Mouse (Mus musculus): ENCODE data around the gene Nanog. TPM values are rescaled to one million over a fixed set of nuclear protein-coding genes. Genes with fewer than 3 reads are reported as not detected.
"Not testable (repeated sequence)": the region's sequence is repeated elsewhere in the genome, so short reads cannot be mapped to it uniquely, and the experiment has no call there.

The Nanog gene
- total RNA-seq, 2 experiments from 2014 or later, result not detected

DNA sequence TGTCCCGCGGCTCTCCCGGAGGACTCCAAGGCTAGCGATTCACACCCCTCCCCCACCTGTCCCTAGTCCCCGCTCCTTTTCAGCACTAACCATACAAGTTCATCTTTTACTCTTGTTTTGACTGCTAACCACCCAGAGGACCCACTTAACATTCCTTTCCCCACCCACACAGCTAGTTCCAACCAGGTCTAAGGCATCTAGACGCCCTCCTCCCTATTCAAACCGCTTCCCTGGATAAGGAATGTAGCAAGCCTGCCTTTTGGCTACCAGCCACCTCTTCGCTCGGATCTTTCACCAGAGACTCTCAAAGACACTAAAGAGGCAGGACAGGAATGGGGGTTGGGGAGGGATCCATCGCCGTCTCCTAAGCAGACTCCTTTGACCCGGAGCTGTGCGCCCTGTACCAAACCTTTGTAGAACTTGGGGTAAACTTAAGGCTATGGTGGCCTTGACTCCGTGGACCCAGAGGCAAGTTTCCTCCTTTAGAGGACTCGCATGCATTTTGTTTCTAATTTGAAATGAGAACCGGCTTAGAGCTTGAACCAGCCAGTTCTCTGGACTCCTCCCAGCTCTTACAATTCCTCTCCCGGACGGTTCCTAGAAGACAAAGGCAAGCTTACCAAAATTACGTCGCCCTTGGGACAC lies 4.7 kb upstream of the Nanog start:
- ATAC-seq (ENCODE audit: poor library complexity, severe bottlenecking), result no peak

- ATAC-seq (ENCODE audit: poor library complexity, severe bottlenecking), result no peak
These were observed 4.0 kb upstream of the Nanog start for GRCm38 (mm10) chr6:122703251-122703650.

DNA sequence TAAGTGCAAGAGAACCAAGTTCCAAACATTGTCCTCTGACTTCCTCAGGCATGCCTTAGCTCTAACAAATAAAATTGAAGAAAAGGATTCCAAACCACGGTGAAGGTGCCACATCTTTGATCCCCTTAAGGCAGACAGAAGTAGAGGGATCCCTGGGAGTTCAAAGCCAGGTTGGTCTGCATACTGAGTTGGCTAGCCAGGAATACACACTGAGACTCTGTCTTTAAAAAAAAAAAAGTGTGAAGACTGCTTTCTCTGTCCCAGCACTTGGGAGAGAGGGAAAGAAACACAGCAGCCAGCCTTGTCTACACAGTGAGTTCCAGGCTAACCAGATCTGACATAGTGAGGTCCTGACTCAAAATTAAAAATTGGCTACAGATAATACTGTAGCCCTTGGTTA lies 3.6 kb upstream of the Nanog start:
- no peak for ATAC-seq (ENCODE audit: poor library complexity, severe bottlenecking)

- no peak for ATAC-seq (ENCODE audit: poor library complexity, severe bottlenecking)
These were observed 900 bp upstream of the Nanog start for GRCm38 (mm10) chr6:122706337-122706840.

- peak; percentile 30; the same call in 1 of the 2 replicates for ATAC-seq (ENCODE audit: poor library complexity, severe bottlenecking)
These were observed 1.5 kb downstream of the Nanog start for GRCm38 (mm10) chr6:122708826-122709225.

- ATAC-seq (ENCODE audit: poor library complexity, severe bottlenecking), result no peak
These were observed 4.2 kb downstream of the Nanog start for GRCm38 (mm10) chr6:122711455-122711854.

GRCm38 (mm10) chr6:122713116-122713515 lies 5.8 kb downstream of the Nanog start:
- not testable (repeated sequence) for ATAC-seq (ENCODE audit: poor library complexity, severe bottlenecking)

GRCm38 (mm10) chr6:122714707-122715365 lies 7.5 kb downstream of the Nanog start:
- no peak for ATAC-seq (ENCODE audit: poor library complexity, severe bottlenecking)

DNA sequence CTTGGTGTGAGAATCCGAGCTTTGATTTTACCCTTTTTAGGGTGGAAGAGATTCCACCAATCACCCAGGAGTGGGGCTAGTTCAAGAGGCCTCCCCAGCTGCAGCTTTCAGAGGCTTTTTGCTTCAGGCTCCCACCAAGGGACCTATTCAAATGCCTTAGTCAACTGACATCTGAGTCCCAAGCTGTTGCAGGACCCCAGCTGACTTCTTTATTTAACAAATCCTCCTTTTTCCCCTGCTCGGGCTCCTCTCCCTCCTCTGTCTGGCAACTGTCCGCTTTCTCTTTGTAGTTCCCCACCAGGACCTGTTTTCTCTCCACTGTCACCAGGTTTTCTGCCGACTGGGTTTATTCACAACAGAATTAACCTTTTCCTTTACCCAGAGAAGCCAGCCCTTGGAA lies 8.6 kb downstream of the Nanog start:
- ATAC-seq (ENCODE audit: poor library complexity, severe bottlenecking), result no peak

- ATAC-seq (ENCODE audit: poor library complexity, severe bottlenecking), result not testable (repeated sequence)
These were observed 10.9 kb downstream of the Nanog start for GRCm38 (mm10) chr6:122718224-122718623.

DNA sequence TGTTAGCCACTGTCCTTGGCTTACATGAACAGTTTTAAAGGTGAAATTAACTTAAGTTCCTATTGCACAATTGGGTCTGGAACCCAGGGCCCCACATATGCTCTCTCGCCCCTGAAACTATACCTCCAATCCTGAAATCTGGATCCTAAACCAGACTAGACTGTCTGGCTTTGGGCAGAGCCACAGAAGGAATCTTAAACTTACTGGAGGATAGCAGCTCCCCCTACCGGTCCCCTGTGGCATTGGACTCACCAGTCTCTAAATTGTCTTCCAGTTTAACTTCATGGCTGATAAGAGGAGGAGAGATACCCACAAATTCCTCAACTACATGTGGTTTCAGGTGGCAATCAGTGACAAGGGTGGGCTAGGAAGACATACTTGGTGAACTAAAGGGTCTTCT lies 12.7 kb downstream of the Nanog start:
- ATAC-seq (ENCODE audit: poor library complexity, severe bottlenecking), result peak; percentile 98

DNA sequence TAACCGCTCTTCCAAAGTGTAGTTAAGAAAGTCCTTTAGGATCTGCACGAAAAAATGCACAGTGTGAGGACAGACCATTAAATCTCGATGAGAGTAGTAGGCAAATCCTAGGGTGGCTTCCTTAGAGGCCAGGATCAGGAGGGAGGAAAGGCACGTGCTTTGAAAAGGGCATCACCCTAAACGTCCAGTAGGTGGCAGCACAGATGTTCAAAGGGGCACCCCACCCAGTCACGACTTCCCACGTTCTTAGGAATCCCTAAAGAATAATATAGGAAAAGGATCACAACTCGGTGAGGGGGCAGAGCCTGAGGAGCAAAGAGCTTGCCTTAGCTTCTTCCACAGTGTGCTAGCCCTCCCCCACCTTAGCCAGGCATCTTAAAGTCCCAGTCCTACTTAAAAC lies 32.7 kb downstream of the Nanog start:
- ATAC-seq (ENCODE audit: poor library complexity, severe bottlenecking), result peak; percentile 22; the same call in 1 of the 2 replicates

DNA sequence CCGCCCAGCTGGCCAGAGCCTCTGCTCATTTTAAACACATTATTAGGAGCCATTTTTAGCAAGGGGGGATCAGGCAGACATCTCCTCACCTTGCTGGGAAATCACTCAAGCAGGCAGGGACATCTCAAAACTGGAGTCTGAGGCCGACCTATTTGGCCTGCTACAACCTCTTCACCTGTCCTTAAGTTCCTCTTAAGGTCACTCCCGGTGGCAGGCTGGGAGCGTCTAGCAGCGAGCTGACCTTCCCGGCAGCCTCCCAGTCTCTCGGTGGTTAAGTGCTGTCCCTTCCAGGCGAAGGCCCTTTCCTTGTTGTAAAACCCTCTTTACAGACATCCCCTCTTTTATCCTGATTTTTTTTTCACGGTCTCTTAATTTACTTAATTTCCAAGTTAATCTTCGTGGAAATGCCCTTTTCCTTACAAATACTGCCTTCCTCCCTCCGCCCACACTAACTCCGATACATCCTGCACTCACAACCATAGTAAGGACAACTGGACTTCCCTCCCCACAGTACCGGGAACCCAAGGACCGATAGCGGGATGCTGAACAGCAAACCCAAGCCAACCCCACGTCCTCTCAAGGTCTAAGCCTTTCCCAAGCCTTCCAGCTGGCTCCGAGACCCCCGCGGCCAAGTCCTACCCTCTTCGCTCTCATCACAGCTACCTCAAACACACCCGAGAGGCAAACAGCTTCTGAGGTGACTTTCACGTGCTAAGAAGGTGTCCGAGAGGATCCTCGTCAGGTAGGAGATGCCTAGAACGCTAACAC lies 34.4 kb downstream of the Nanog start:
- peak; percentile 8 for ATAC-seq (ENCODE audit: poor library complexity, severe bottlenecking)

GRCm38 (mm10) chr6:122742228-122742899 lies 35.1 kb downstream of the Nanog start:
- ATAC-seq (ENCODE audit: poor library complexity, severe bottlenecking), result peak; percentile 87

GRCm38 (mm10) chr6:122743353-122743752 lies 36.1 kb downstream of the Nanog start:
- peak; percentile 19; the same call in 1 of the 2 replicates for ATAC-seq (ENCODE audit: poor library complexity, severe bottlenecking)

DNA sequence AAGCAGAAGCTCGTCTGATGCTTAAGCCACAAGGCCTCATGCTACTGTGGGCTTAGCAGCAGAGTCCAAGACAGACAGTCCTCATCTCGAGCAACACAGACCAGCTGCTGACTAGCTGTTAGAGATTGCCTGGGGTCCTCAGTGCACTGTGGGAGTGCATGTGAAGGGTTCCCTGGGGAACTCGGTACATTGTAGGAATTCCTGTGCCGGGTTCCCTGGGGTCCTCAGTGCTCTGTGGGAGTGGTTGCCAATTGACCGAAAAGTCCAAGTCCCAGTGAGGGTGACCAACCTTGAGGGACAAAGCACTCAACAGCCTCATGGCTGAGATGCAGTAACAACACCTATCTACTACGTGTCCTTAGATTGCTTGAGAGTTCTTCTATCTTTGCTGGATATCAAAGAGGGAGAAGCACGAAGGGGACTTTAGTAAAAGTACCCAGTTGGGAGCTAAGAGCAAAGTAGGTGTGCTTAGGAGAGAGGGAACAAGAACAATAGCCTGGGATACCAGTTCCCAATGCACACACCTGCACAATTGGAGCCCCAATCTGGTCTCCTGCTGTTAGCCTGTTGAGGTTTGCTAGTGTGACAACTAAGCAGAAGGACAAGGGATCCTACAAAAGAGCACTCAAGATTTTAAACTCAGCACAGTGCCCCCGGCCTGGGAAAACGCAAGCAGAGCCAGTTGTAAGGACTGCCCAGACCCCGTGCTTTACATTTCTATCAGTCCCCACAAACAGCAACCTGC lies 37.4 kb downstream of the Nanog start:
- ATAC-seq (ENCODE audit: poor library complexity, severe bottlenecking), result no peak

GRCm38 (mm10) chr6:122750579-122750978 lies 43.3 kb downstream of the Nanog start:
- ATAC-seq (ENCODE audit: poor library complexity, severe bottlenecking), result peak; percentile 66

DNA sequence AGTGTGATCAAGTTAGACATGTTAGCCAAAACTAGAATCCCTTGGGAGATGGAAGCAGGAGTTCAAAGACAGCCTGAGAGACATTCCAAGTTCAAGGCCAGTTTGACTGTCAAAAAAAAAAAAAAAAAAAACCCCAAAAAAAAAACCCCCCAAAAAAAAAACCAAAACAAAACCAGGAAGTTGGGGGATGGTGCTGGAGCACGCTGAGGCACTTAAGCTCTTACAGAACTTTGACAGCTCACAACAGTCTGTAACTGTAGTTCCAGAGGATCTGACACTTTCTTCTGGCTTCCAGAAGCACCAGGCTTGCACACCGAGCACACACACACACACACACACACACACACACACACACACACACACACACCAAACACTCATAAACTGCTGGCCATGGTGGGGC lies 48.6 kb downstream of the Nanog start:
- ATAC-seq (ENCODE audit: poor library complexity, severe bottlenecking), result no peak

GRCm38 (mm10) chr6:122758732-122759131 lies 51.4 kb downstream of the Nanog start:
- ATAC-seq (ENCODE audit: poor library complexity, severe bottlenecking), result peak; percentile 79

DNA sequence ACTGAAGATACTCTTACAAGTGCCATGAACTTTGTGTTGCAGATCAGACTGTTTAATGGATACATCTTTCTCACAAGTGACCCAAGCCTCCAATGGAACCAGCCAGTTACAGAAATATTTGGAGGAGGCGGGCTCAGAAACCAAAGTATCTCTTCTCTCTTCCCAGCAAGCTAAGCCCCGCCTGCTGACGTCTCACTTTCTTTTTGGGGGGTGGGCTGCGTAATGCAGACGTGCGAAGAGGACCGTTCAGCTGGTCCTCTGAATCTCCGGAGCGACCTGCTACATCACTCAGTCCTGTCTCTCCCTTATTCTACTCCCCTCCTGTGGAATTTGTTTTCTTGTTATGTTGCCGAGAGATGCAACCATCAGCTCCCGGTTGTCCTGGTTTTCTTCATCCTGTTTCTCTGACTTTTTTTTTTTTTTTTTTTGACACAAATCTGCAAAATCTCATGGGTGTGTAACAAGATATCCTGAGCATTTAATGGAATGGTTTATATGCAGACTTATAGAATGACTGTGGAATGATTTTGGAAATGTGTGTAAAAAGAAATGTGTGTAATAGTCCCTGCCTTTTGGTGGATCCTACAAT lies 53.8 kb downstream of the Nanog start:
- ATAC-seq (ENCODE audit: poor library complexity, severe bottlenecking), result peak; percentile 37
